Mouse (Mus musculus) ES-E14 (cell line): ENCODE measurements around the gene Evpl.

ENCODE experiments used
- CHD2 ChIP-seq: IDR thresholded peaks from 2 replicates; pipeline ENCODE4 v1.6.1; 2014; ENCODE audit warnings: mild to moderate bottlenecking, low read depth, low read length, inconsistent platforms
- MAFK ChIP-seq: IDR thresholded peaks from 2 replicates; pipeline ENCODE4 v1.6.1; 2014; ENCODE audit warnings: mild to moderate bottlenecking, low read depth, low read length, inconsistent platforms; ENCODE audit not compliant: insufficient read depth
- ZNF384 ChIP-seq: IDR thresholded peaks from 2 replicates; pipeline ENCODE4 v1.6.1; 2012; ENCODE audit warnings: low read depth, low read length, inconsistent platforms

GRCm38 (mm10) chr11:116212847-116213246, 25.0 kb downstream of the Evpl start:
- TF ChIP-seq MAFK (no peak), CHD2 (no peak), ZNF384 (no peak)
